Mouse (Mus musculus): ENCODE measurements around the gene Wwox.

GRCm38 (mm10) chr8:114499448-114500144 lies 60.1 kb downstream of the Wwox start:
- TF ChIP-seq CTCF (IDR thresholded peaks at IDR 0.05; ENCODE audit: insufficient read depth, low read depth, low read length) (no peak), POLR2A (IDR thresholded peaks at IDR 0.05; ENCODE audit: insufficient read depth, low read depth, low read length) (no peak)
